Mouse (Mus musculus) olfactory bulb, adult 2 months (tissue): ENCODE measurements around the gene Kdelc2.

ENCODE experiments used
- CTCF ChIP-seq: fragments of 200-500 bp; IDR thresholded peaks from 2 replicates; pipeline ENCODE4 v1.5.1; 2012; ENCODE audit warnings: low read depth, mild to moderate bottlenecking, low read length, moderate library complexity; ENCODE audit not compliant: insufficient read depth
- POLR2A ChIP-seq: fragments of 200-500 bp; IDR thresholded peaks from 2 replicates; pipeline ENCODE4 v1.6.1; 2012; ENCODE audit warnings: mild to moderate bottlenecking, low read depth, low read length, moderate library complexity; ENCODE audit not compliant: insufficient read depth

DNA sequence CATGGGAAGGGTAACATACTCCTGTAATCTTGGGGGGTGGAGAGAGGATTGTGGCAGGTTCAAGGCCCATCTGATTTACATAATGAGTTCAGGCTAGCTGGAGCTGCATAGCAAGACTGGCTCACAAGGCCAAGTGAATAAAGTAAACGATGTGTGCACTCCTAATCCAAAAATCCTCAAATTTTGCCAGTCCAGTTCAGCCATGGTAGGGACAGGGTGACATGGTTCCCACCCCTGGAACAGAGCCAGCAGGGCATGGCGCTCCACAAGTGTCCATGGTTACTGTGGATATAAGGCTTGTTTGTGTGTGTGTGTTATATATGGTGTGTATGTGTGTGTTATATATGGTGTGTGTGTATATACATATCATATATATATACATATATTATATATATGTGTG lies 33.5 kb upstream of the Kdelc2 start:
- no peak for TF ChIP-seq CTCF
- TF ChIP-seq POLR2A, result no peak
